Mouse (Mus musculus): ENCODE measurements around the gene 4930415O20Rik.

DNA sequence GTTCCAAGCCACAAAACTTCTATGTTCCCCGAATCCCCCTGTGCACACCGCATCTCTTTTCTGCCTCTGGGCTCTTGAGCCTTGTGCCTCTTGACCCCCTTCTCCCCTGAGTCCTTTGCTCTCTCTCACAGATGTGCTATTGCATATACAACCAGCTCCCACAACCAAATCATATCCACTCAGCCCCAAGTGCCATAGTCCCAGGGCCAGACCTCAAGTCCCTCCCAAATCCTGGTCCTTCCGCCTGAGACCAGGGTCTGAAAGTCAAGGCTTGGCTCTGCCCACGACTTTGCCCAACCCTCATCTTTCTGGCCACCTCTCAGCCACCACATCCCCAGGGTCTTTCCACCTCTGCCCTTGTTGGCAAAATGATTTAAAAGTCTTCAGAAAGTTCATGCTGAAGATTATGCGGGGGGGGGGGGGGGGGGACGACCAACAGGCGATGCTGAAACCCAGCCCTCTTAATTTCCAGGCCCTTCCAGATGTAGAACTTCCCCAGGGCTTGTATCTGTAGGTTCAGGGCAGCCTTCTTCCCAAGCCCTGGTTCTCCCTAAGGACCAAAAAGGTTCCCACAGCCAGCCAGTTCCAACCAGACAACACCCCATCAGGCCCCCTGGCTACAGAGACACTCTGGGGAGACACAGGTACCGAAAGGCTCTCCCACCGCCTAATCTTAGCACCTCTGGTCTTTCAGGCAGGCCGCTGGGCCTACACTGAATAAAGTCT is 37.4 kb downstream of the 4930415O20Rik start:
- TF ChIP-seq EP300 (IDR thresholded peaks at IDR 0.05; ENCODE audit: low read depth) (no peak), CTCF (IDR thresholded peaks at IDR 0.05; ENCODE audit: low read depth) (no peak)

All from liver, postnatal 0 days (tissue).